Mouse (Mus musculus) myocyte (in vitro differentiated cells): ENCODE data around the gene Arl6.

Source experiments
- CEBPB ChIP-seq: IDR thresholded peaks from 2 replicates; pipeline ENCODE4 v1.6.1; 2011; ENCODE audit warnings: mild to moderate bottlenecking, moderate library complexity; ENCODE audit not compliant: poor library complexity, insufficient read depth, severe bottlenecking
- E2F4 ChIP-seq: IDR thresholded peaks from one replicate; pipeline ENCODE4 v1.6.1; 2011; ENCODE audit warnings: mild to moderate bottlenecking, control low read depth, moderate library complexity; ENCODE audit not compliant: insufficient read depth
- MAX ChIP-seq: IDR thresholded peaks from one replicate; pipeline ENCODE4 v1.6.1; 2011; ENCODE audit warnings: low read depth, mild to moderate bottlenecking, control low read depth
- POLR2A ChIP-seq: IDR thresholded peaks from one replicate; pipeline ENCODE4 v1.6.1; 2011; ENCODE audit warnings: low read depth, mild to moderate bottlenecking, control low read depth, moderate library complexity; ENCODE audit not compliant: insufficient read length
- POLR2AphosphoS2 ChIP-seq: IDR thresholded peaks from one replicate; pipeline ENCODE4 v1.6.1; 2011; ENCODE audit warnings: low read depth, control low read depth; ENCODE audit not compliant: insufficient read length
- SRF ChIP-seq: IDR thresholded peaks from one replicate; pipeline ENCODE4 v1.6.1; 2011; ENCODE audit warnings: low read depth; ENCODE audit not compliant: control insufficient read depth, insufficient read length
- TCF12 ChIP-seq: IDR thresholded peaks from one replicate; pipeline ENCODE4 v1.6.1; 2011; ENCODE audit warnings: mild to moderate bottlenecking, control low read depth; ENCODE audit not compliant: poor library complexity, insufficient read depth, severe bottlenecking
- TCF3 ChIP-seq: IDR thresholded peaks from one replicate; pipeline ENCODE4 v1.6.1; 2011; ENCODE audit warnings: low read depth, control low read depth; ENCODE audit not compliant: insufficient read length
- USF1 ChIP-seq: IDR thresholded peaks from one replicate; pipeline ENCODE4 v1.6.1; 2011; ENCODE audit warnings: low read depth, mild to moderate bottlenecking, control low read depth, moderate library complexity

GRCm38 (mm10) chr16:59594714-59595113 lies 44.5 kb downstream of the Arl6 start:
- no peak for TF ChIP-seq POLR2A
- TF ChIP-seq USF1, result no peak
- no peak for TF ChIP-seq TCF3
- TF ChIP-seq E2F4, result no peak
- no peak for TF ChIP-seq POLR2AphosphoS2
- no peak for TF ChIP-seq TCF12
- TF ChIP-seq CEBPB, result no peak
- TF ChIP-seq MAX, result no peak
- TF ChIP-seq SRF, result no peak
